Mouse (Mus musculus): ENCODE data around the gene Sytl3.
"Not testable (repeated sequence)": the region's sequence is repeated elsewhere in the genome, so short reads cannot be mapped to it uniquely, and the experiment has no call there.

- not testable (repeated sequence) for TF ChIP-seq POLR2A (IDR thresholded peaks at IDR 0.05; ENCODE audit: insufficient read depth, low read length); CTCF (IDR thresholded peaks at IDR 0.05; ENCODE audit: low read depth, low read length)
Measured at GRCm38 (mm10) chr17:6621976-6622375, 36.9 kb upstream of the Sytl3 start.

Measured in ES-Bruce4 (cell line).